Mouse (Mus musculus): ENCODE results near the gene Rtn4rl1. TPM values are rescaled to one million over a fixed set of nuclear protein-coding genes. Genes with fewer than 3 reads are reported as not detected.
"Not testable (repeated sequence)": the region's sequence is repeated elsewhere in the genome, so short reads cannot be mapped to it uniquely, and the experiment has no call there.

Gene Rtn4rl1
- polyA plus RNA-seq, 1 experiment from 2014 or later: 12.4 TPM

DNA sequence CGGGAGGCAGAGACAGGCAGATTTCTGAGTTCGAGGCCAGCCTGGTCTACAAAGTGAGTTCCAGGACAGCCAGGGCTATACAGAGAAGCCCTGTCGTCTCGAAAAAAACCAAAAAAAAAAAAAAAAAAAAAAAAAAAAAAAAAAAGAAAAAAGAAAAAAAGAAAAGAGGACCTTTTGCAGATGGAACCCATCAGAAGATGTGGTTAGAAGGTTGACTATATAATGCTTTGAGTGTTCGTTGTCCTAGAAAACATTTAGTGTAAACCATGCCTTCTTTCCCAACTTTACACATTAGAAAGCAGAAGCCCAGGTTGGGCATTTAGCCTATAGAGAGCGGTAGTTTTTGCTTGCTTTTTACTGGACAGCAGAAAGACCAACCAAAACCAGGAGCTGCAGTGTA is 19.0 kb upstream of the Rtn4rl1 start:
- Histone ChIP-seq H3K4me1 (ENCODE audit: control insufficient read depth, insufficient read depth, low read length) (peaks cover 40% of the 10 kb centered on the region), H3K27me3 (ENCODE audit: control insufficient read depth, insufficient read depth, low read length) (peaks cover 19% of the 10 kb centered on the region)
- H3K36me3 ChIP-seq (ENCODE audit: control insufficient read depth, insufficient read depth); H3K4me2 ChIP-seq (ENCODE audit: low read depth, low read length); ATAC-seq (replicated peaks; ENCODE audit: extremely low read depth, insufficient read depth, low FRiP score); H3K9ac ChIP-seq (ENCODE audit: low read length); H3K9me3 ChIP-seq (replicated peaks; ENCODE audit: control insufficient read depth, low read length); H3K4me3 ChIP-seq (ENCODE audit: low read length); H3K27ac ChIP-seq (ENCODE audit: low read length): not testable (repeated sequence)
- WGBS: 67% methylated on average over 6 of the region's 6 CpGs

- Histone ChIP-seq H3K27me3 (ENCODE audit: control insufficient read depth, insufficient read depth, low read length) (peaks cover 1% of the 10 kb centered on the region; the same call in 1 of the 2 replicates), H3K4me2 (ENCODE audit: low read depth, low read length) (peak overlapping the region; percentile 78), H3K9me3 (replicated peaks; ENCODE audit: control insufficient read depth, low read length) (no peaks in the 10 kb centered on the region), H3K36me3 (ENCODE audit: control insufficient read depth, insufficient read depth) (peaks cover 11% of the 10 kb centered on the region), H3K4me1 (ENCODE audit: control insufficient read depth, insufficient read depth, low read length) (peaks cover 20% of the 10 kb centered on the region), H3K4me3 (ENCODE audit: low read length) (peak overlapping the region; percentile 72), H3K9ac (ENCODE audit: low read length) (peak overlapping the region; percentile 84), H3K27ac (ENCODE audit: low read length) (peak overlapping the region; percentile 53)
- WGBS: 45% methylated on average over 12 of the region's 12 CpGs
- ATAC-seq (replicated peaks; ENCODE audit: extremely low read depth, insufficient read depth, low FRiP score): no peak
Measured at GRCm38 (mm10) chr11:75178011-75178410, 15.6 kb upstream of the Rtn4rl1 start.

- Histone ChIP-seq H3K4me2 (ENCODE audit: low read depth, low read length) (peak within 1 kb of the TSS; percentile 78), H3K36me3 (ENCODE audit: control insufficient read depth, insufficient read depth) (peaks cover 15% of the 10 kb centered on the region), H3K27ac (ENCODE audit: low read length) (peak within 1 kb of the TSS; percentile 53), H3K4me1 (ENCODE audit: control insufficient read depth, insufficient read depth, low read length) (peaks cover 18% of the 10 kb centered on the region), H3K4me3 (ENCODE audit: low read length) (peak within 1 kb of the TSS; percentile 72), H3K27me3 (ENCODE audit: control insufficient read depth, insufficient read depth, low read length) (no peaks in the 10 kb centered on the region), H3K9ac (ENCODE audit: low read length) (peak within 1 kb of the TSS; percentile 84), H3K9me3 (replicated peaks; ENCODE audit: control insufficient read depth, low read length) (no peaks in the 10 kb centered on the region)
- peak; percentile 94 for ATAC-seq (replicated peaks; ENCODE audit: extremely low read depth, insufficient read depth, low FRiP score)
- 2% methylated on average over 33 of the region's 33 CpGs for WGBS
Measured at GRCm38 (mm10) chr11:75178672-75179208, 14.8 kb upstream of the Rtn4rl1 start, which contains the start of gene Ovca2. Gene Ovca2, minus strand, starts transcription at chr11:75178835.

GRCm38 (mm10) chr11:75183917-75184570 is 9.5 kb upstream of the Rtn4rl1 start:
- Histone ChIP-seq H3K4me3 (ENCODE audit: low read length) (no peak overlapping the region), H3K36me3 (ENCODE audit: control insufficient read depth, insufficient read depth) (peaks cover 15% of the 10 kb centered on the region), H3K9ac (ENCODE audit: low read length) (no peak overlapping the region), H3K27ac (ENCODE audit: low read length) (no peak overlapping the region), H3K9me3 (replicated peaks; ENCODE audit: control insufficient read depth, low read length) (no peaks in the 10 kb centered on the region), H3K4me1 (ENCODE audit: control insufficient read depth, insufficient read depth, low read length) (peaks cover 7% of the 10 kb centered on the region), H3K27me3 (ENCODE audit: control insufficient read depth, insufficient read depth, low read length) (no peaks in the 10 kb centered on the region), H3K4me2 (ENCODE audit: low read depth, low read length) (no peak overlapping the region)
- no peak for ATAC-seq (replicated peaks; ENCODE audit: extremely low read depth, insufficient read depth, low FRiP score)
- 81% methylated on average over 2 of the region's 2 CpGs for WGBS

DNA sequence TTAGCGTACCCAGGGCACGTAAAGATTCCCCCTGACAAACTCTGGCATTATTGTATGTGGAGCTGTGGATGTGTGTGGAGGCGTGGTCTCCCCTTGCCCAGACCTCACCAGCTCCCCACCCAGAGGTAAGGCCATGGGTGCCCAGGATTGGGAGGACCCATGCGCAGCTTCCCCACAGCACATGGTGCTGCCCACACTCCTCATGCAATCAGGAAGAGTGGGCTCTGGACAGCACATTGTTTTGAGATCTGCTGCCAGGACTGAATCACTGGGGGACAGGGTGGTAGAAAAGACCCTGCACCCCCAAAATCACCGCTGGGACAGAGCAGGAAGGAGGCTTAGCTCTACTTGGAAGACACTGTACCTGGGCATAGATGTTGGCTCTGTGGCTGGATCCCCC is 9.0 kb upstream of the Rtn4rl1 start:
- H3K4me2 ChIP-seq (ENCODE audit: low read depth, low read length): no peak overlapping the region
- H3K4me1 ChIP-seq (ENCODE audit: control insufficient read depth, insufficient read depth, low read length): peaks cover 7% of the 10 kb centered on the region
- no peak for ATAC-seq (replicated peaks; ENCODE audit: extremely low read depth, insufficient read depth, low FRiP score)
- WGBS: 83% methylated on average over 5 of the region's 5 CpGs
- no peak overlapping the region for H3K27ac ChIP-seq (ENCODE audit: low read length)
- no peaks in the 10 kb centered on the region for H3K27me3 ChIP-seq (ENCODE audit: control insufficient read depth, insufficient read depth, low read length)
- no peaks in the 10 kb centered on the region for H3K9me3 ChIP-seq (replicated peaks; ENCODE audit: control insufficient read depth, low read length)
- no peak overlapping the region for H3K4me3 ChIP-seq (ENCODE audit: low read length)
- H3K36me3 ChIP-seq (ENCODE audit: control insufficient read depth, insufficient read depth): peaks cover 15% of the 10 kb centered on the region
- H3K9ac ChIP-seq (ENCODE audit: low read length): no peak overlapping the region

GRCm38 (mm10) chr11:75184986-75185385 is 8.6 kb upstream of the Rtn4rl1 start:
- peaks cover 15% of the 10 kb centered on the region for H3K36me3 ChIP-seq (ENCODE audit: control insufficient read depth, insufficient read depth)
- no peak overlapping the region for H3K4me2 ChIP-seq (ENCODE audit: low read depth, low read length)
- no peak overlapping the region for H3K27ac ChIP-seq (ENCODE audit: low read length)
- ATAC-seq (replicated peaks; ENCODE audit: extremely low read depth, insufficient read depth, low FRiP score): 0 out of 2 replicates have a peak, but pooled peaks have one; percentile 12
- no peaks in the 10 kb centered on the region for H3K27me3 ChIP-seq (ENCODE audit: control insufficient read depth, insufficient read depth, low read length)
- H3K4me1 ChIP-seq (ENCODE audit: control insufficient read depth, insufficient read depth, low read length): peaks cover 8% of the 10 kb centered on the region
- H3K9ac ChIP-seq (ENCODE audit: low read length): no peak overlapping the region
- H3K4me3 ChIP-seq (ENCODE audit: low read length): no peak overlapping the region
- H3K9me3 ChIP-seq (replicated peaks; ENCODE audit: control insufficient read depth, low read length): no peaks in the 10 kb centered on the region
- WGBS: 89% methylated on average over 2 of the region's 2 CpGs

DNA sequence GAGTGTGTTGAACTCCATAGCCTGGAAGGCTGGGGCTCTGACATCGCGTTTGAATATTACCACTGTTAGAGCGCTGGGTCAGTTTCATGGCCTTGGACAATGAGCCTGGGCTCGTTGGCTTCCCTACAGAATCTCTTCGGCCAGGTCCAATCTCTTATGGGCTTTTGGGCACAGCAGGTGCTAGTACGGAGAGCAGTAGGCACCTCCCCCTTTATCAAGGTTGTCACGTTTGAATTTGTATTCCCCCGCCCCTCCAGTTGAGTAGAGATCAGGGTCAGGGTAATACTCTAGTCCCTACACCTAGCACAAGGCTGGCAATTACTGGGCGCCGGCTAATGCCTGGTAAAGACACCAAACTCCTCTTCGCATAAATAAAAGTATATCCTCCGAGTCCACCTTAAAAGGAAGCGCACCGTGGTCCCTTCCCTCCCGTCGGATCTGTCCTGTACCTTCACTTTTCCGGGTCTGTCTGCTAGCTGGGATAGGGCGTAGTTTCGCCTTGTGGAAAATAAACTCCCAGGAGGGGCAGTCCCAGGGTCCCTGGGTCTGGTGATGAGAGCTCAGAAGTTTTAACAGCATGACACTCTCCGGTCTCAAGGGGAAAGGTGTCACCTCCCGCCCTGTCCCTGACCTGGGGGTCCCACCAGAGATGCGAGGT is 3.7 kb upstream of the Rtn4rl1 start:
- Histone ChIP-seq H3K4me1 (ENCODE audit: control insufficient read depth, insufficient read depth, low read length) (peaks cover 31% of the 10 kb centered on the region), H3K9me3 (replicated peaks; ENCODE audit: control insufficient read depth, low read length) (no peaks in the 10 kb centered on the region), H3K9ac (ENCODE audit: low read length) (peak overlapping the region; percentile 76), H3K4me3 (ENCODE audit: low read length) (peak overlapping the region; percentile 75), H3K27me3 (ENCODE audit: control insufficient read depth, insufficient read depth, low read length) (no peaks in the 10 kb centered on the region), H3K27ac (ENCODE audit: low read length) (peak overlapping the region; percentile 78), H3K36me3 (ENCODE audit: control insufficient read depth, insufficient read depth) (0 out of 2 replicates have a peak, but pooled peaks cover 2% of the 10 kb centered on the region), H3K4me2 (ENCODE audit: low read depth, low read length) (peak overlapping the region; percentile 90)
- ATAC-seq (replicated peaks; ENCODE audit: extremely low read depth, insufficient read depth, low FRiP score): no peak
- under 1% methylated on average over 22 of the region's 22 CpGs for WGBS

GRCm38 (mm10) chr11:75190371-75190724 is 3.2 kb upstream of the Rtn4rl1 start:
- ATAC-seq (replicated peaks; ENCODE audit: extremely low read depth, insufficient read depth, low FRiP score): peak; percentile 66
- Histone ChIP-seq H3K4me2 (ENCODE audit: low read depth, low read length) (peak overlapping the region; percentile 90), H3K9ac (ENCODE audit: low read length) (peak overlapping the region; percentile 76), H3K27me3 (ENCODE audit: control insufficient read depth, insufficient read depth, low read length) (peaks cover 3% of the 10 kb centered on the region), H3K4me1 (ENCODE audit: control insufficient read depth, insufficient read depth, low read length) (peaks cover 34% of the 10 kb centered on the region), H3K27ac (ENCODE audit: low read length) (peak overlapping the region; percentile 78), H3K9me3 (replicated peaks; ENCODE audit: control insufficient read depth, low read length) (no peaks in the 10 kb centered on the region), H3K4me3 (ENCODE audit: low read length) (peak overlapping the region; percentile 75), H3K36me3 (ENCODE audit: control insufficient read depth, insufficient read depth) (0 out of 2 replicates have a peak, but pooled peaks cover 2% of the 10 kb centered on the region)
- under 1% methylated on average over 24 of the region's 24 CpGs for WGBS

DNA sequence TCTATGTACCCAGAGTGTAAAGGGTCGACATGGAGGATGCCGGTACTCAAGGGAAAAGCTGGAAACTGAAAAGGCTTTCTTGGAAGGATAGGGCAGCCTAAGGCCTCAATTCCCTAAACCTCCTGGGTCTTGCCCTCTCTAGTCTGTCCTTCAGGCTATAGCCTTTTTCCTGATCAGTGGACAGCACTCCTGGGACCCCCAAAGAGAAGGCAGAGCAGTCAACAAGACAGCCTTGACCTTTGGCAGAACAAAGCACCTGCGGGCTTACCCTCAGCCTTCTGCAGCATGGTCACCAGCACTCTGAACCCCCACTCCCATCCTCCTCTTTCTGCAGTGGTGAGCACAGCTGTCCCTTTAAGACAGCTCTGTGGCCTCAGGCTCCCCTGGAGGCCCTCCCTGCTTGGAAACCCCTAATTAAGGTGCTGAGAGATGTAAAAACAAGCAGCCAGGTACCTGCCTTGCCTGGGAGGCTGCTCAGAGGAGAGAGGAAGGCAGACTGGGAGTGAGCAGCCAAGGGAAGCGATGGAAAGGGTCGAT is 2.6 kb upstream of the Rtn4rl1 start, which contains the start of gene Dph1:
TSS of gene Dph1 (minus strand) at position 337 of the 537 bp plus-strand sequence.
- Histone ChIP-seq H3K4me3 (ENCODE audit: low read length) (peak within 1 kb of the TSS; percentile 75), H3K4me2 (ENCODE audit: low read depth, low read length) (peak within 1 kb of the TSS; percentile 90), H3K36me3 (ENCODE audit: control insufficient read depth, insufficient read depth) (no peaks in the 10 kb centered on the region), H3K4me1 (ENCODE audit: control insufficient read depth, insufficient read depth, low read length) (peaks cover 40% of the 10 kb centered on the region), H3K9ac (ENCODE audit: low read length) (peak within 1 kb of the TSS; percentile 76), H3K27ac (ENCODE audit: low read length) (peak within 1 kb of the TSS; percentile 78), H3K9me3 (replicated peaks; ENCODE audit: control insufficient read depth, low read length) (no peaks in the 10 kb centered on the region), H3K27me3 (ENCODE audit: control insufficient read depth, insufficient read depth, low read length) (peaks cover 5% of the 10 kb centered on the region)
- WGBS: 56% methylated on average over 5 of the region's 5 CpGs
- no peak for ATAC-seq (replicated peaks; ENCODE audit: extremely low read depth, insufficient read depth, low FRiP score)

Measured in heart, embryonic 16.5 days (tissue).